Mouse (Mus musculus) spleen, adult 2 months (tissue): ENCODE measurements around the gene Tcp1.
A peak's percentile ranks its signal among the peaks of the same experiment; 100 is the strongest.

Experiments
- CTCF ChIP-seq: fragments of 200-500 bp; IDR thresholded peaks from 2 replicates; pipeline ENCODE4 v1.5.1; 2011; ENCODE audit warnings: mild to moderate bottlenecking, inconsistent platforms; ENCODE audit not compliant: insufficient read depth, insufficient read length, insufficient replicate concordance; ENCODE audit errors: extremely low read depth
- POLR2A ChIP-seq: fragments of 200-500 bp; IDR thresholded peaks from 2 replicates; pipeline ENCODE4 v1.6.1; 2011; ENCODE audit warnings: low read depth, low read length, inconsistent platforms

DNA sequence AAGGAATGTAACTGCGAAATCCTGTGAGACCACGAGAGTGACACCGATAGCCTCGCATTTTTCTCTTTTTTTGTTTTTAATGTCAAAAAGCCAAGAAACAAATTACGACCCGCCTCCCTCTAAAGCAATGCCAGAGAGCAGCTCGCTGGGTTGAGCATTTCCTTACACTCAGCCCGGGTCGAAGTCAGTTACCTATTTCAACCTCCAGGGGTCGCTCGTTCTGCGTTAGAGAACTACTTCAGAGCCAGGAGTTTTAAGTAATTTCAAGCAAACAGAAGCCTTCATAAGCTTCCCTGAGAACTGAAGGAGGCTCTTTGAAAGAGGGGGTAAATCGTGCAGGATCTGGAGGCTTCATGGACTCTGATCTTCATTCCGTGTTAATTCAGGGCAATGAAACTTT, 35.3 kb upstream of the Tcp1 start:
- peak; percentile 61; the same call in 1 of the 2 replicates for TF ChIP-seq CTCF
- TF ChIP-seq POLR2A = no peak
